Mouse (Mus musculus): ENCODE results near the gene Dnaaf2. TPM values are rescaled to one million over a fixed set of nuclear protein-coding genes. Genes with fewer than 3 reads are reported as not detected.

Gene Dnaaf2
- polyA plus RNA-seq, 1 experiment from 2014 or later: 13.9 TPM

- DNase-seq (ENCODE audit: low spot score) (no peak), ATAC-seq (ENCODE audit: low FRiP score) (no peak)
- WGBS: 90% methylated on average over 19 of the region's 19 CpGs
- Histone ChIP-seq H3K4me3 (ENCODE audit: low read depth, low read length) (no peak overlapping the region), H3K27ac (ENCODE audit: low read depth, low read length) (no peak overlapping the region), H3K36me3 (ENCODE audit: control insufficient read depth, insufficient read depth, low read length) (no peaks in the 10 kb centered on the region), H3K9ac (ENCODE audit: low read depth, low read length) (no peak overlapping the region), H3K27me3 (ENCODE audit: control insufficient read depth, insufficient read depth, low read length) (no peaks in the 10 kb centered on the region), H3K4me2 (replicated peaks; ENCODE audit: low read depth, low read length) (no peak overlapping the region), H3K4me1 (replicated peaks; ENCODE audit: control insufficient read depth, insufficient read depth, low read length) (no peaks in the 10 kb centered on the region), H3K9me3 (ENCODE audit: control insufficient read depth, low read length) (no peaks in the 10 kb centered on the region)
Measured at GRCm38 (mm10) chr12:69220613-69221277, 22.5 kb upstream of the Dnaaf2 start.

DNA sequence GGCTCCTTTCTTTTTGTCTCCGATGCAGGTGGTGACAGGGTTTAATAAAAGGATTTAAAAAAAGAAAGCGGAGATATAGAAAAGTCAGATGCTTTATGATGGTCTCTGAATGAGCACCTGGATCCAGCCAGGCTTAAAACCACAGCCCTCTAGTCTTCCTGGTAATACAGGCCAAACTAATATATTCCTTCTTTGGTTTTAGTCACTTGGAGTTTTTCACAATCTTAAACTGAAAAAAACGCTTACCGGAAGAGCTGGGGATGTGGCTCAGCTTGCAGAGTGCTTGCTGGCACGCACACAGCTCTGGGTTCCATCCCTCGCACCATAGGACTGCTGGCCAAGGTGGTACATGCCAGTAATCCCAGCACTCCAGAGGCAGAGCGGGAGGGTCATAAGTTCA lies 18.4 kb upstream of the Dnaaf2 start:
- Histone ChIP-seq H3K27ac (ENCODE audit: low read depth, low read length) (no peak overlapping the region), H3K36me3 (ENCODE audit: control insufficient read depth, insufficient read depth, low read length) (no peaks in the 10 kb centered on the region), H3K9me3 (ENCODE audit: control insufficient read depth, low read length) (no peaks in the 10 kb centered on the region), H3K4me2 (replicated peaks; ENCODE audit: low read depth, low read length) (no peak overlapping the region), H3K27me3 (ENCODE audit: control insufficient read depth, insufficient read depth, low read length) (no peaks in the 10 kb centered on the region), H3K4me3 (ENCODE audit: low read depth, low read length) (no peak overlapping the region), H3K4me1 (replicated peaks; ENCODE audit: control insufficient read depth, insufficient read depth, low read length) (no peaks in the 10 kb centered on the region), H3K9ac (ENCODE audit: low read depth, low read length) (no peak overlapping the region)
- ATAC-seq (ENCODE audit: low FRiP score) (no peak), DNase-seq (ENCODE audit: low spot score) (no peak)
- WGBS: 97% methylated on average over 7 of the region's 7 CpGs

DNA sequence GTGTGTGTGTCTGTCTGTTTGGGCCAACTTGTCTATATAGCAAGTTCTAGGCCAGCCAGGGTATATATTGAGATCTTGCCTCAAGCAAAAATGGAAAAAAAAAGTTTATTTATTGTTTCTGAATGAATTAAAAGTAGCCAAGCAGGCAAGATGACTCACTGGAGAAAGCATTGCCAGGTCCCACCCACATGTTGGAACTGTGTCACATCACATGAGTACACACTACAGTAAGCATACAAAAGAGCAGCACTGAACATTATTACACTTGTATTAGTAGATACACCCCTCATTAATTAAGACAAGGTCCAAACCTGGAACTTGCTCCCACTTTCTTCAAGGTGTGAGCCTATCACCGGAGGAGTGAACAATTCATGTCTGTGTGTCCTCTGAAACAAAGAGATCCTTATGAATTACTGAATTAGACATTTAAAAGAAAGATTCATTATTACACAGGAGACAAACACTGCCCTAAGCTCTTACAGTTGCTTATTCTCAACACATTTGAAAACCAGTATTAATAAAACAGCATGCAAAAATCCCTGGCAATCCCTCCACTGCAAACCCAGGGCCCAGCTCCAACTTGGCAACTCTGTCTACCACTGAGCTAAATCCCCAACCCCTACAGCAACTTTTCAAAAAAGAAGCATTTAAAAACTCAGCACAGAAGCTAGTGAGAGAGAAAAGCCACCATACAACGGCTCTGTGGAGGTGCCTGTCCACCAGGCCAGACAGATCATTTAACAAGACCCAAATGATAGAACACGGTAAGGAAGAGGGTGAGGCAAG lies 17.0 kb upstream of the Dnaaf2 start:
- Histone ChIP-seq H3K27me3 (ENCODE audit: control insufficient read depth, insufficient read depth, low read length) (no peaks in the 10 kb centered on the region), H3K9ac (ENCODE audit: low read depth, low read length) (no peak overlapping the region), H3K27ac (ENCODE audit: low read depth, low read length) (no peak overlapping the region), H3K4me1 (replicated peaks; ENCODE audit: control insufficient read depth, insufficient read depth, low read length) (no peaks in the 10 kb centered on the region), H3K4me2 (replicated peaks; ENCODE audit: low read depth, low read length) (no peak overlapping the region), H3K4me3 (ENCODE audit: low read depth, low read length) (no peak overlapping the region), H3K9me3 (ENCODE audit: control insufficient read depth, low read length) (no peaks in the 10 kb centered on the region), H3K36me3 (ENCODE audit: control insufficient read depth, insufficient read depth, low read length) (no peaks in the 10 kb centered on the region)
- DNase-seq (ENCODE audit: low spot score) (no peak), ATAC-seq (ENCODE audit: low FRiP score) (no peak)
- WGBS: 95% methylated on average over 3 of the region's 3 CpGs

- WGBS: 96% methylated on average over 7 of the region's 7 CpGs
- no peak overlapping the region for H3K4me2 ChIP-seq (replicated peaks; ENCODE audit: low read depth, low read length)
- no peaks in the 10 kb centered on the region for H3K36me3 ChIP-seq (ENCODE audit: control insufficient read depth, insufficient read depth, low read length)
- no peak overlapping the region for H3K4me3 ChIP-seq (ENCODE audit: low read depth, low read length)
- ATAC-seq (ENCODE audit: low FRiP score) (no peak), DNase-seq (ENCODE audit: low spot score) (no peak)
- H3K9me3 ChIP-seq (ENCODE audit: control insufficient read depth, low read length): no peaks in the 10 kb centered on the region
- no peaks in the 10 kb centered on the region for H3K27me3 ChIP-seq (ENCODE audit: control insufficient read depth, insufficient read depth, low read length)
- H3K9ac ChIP-seq (ENCODE audit: low read depth, low read length): no peak overlapping the region
- H3K27ac ChIP-seq (ENCODE audit: low read depth, low read length): no peak overlapping the region
- H3K4me1 ChIP-seq (replicated peaks; ENCODE audit: control insufficient read depth, insufficient read depth, low read length): no peaks in the 10 kb centered on the region
Measured at GRCm38 (mm10) chr12:69214393-69214792, 16.2 kb upstream of the Dnaaf2 start.

- H3K4me2 ChIP-seq (replicated peaks; ENCODE audit: low read depth, low read length): no peak overlapping the region
- no peaks in the 10 kb centered on the region for H3K27me3 ChIP-seq (ENCODE audit: control insufficient read depth, insufficient read depth, low read length)
- no peaks in the 10 kb centered on the region for H3K9me3 ChIP-seq (ENCODE audit: control insufficient read depth, low read length)
- H3K36me3 ChIP-seq (ENCODE audit: control insufficient read depth, insufficient read depth, low read length): no peaks in the 10 kb centered on the region
- H3K9ac ChIP-seq (ENCODE audit: low read depth, low read length): no peak overlapping the region
- ATAC-seq (ENCODE audit: low FRiP score) (no peak), DNase-seq (ENCODE audit: low spot score) (no peak)
- H3K4me1 ChIP-seq (replicated peaks; ENCODE audit: control insufficient read depth, insufficient read depth, low read length): no peaks in the 10 kb centered on the region
- H3K27ac ChIP-seq (ENCODE audit: low read depth, low read length): no peak overlapping the region
- H3K4me3 ChIP-seq (ENCODE audit: low read depth, low read length): no peak overlapping the region
- 94% methylated on average over 13 of the region's 13 CpGs for WGBS
Measured at GRCm38 (mm10) chr12:69213186-69213777, 15.1 kb upstream of the Dnaaf2 start.

GRCm38 (mm10) chr12:69211057-69211456 lies 12.8 kb upstream of the Dnaaf2 start:
- ATAC-seq (ENCODE audit: low FRiP score): no peak
- no peaks in the 10 kb centered on the region for H3K9me3 ChIP-seq (ENCODE audit: control insufficient read depth, low read length)
- peak; percentile 17 for DNase-seq (ENCODE audit: low spot score)
- no peaks in the 10 kb centered on the region for H3K4me1 ChIP-seq (replicated peaks; ENCODE audit: control insufficient read depth, insufficient read depth, low read length)
- H3K27me3 ChIP-seq (ENCODE audit: control insufficient read depth, insufficient read depth, low read length): no peaks in the 10 kb centered on the region
- H3K27ac ChIP-seq (ENCODE audit: low read depth, low read length): no peak overlapping the region
- no peak overlapping the region for H3K4me3 ChIP-seq (ENCODE audit: low read depth, low read length)
- H3K36me3 ChIP-seq (ENCODE audit: control insufficient read depth, insufficient read depth, low read length): no peaks in the 10 kb centered on the region
- WGBS: 93% methylated on average over 5 of the region's 5 CpGs
- H3K9ac ChIP-seq (ENCODE audit: low read depth, low read length): no peak overlapping the region
- H3K4me2 ChIP-seq (replicated peaks; ENCODE audit: low read depth, low read length): no peak overlapping the region

DNA sequence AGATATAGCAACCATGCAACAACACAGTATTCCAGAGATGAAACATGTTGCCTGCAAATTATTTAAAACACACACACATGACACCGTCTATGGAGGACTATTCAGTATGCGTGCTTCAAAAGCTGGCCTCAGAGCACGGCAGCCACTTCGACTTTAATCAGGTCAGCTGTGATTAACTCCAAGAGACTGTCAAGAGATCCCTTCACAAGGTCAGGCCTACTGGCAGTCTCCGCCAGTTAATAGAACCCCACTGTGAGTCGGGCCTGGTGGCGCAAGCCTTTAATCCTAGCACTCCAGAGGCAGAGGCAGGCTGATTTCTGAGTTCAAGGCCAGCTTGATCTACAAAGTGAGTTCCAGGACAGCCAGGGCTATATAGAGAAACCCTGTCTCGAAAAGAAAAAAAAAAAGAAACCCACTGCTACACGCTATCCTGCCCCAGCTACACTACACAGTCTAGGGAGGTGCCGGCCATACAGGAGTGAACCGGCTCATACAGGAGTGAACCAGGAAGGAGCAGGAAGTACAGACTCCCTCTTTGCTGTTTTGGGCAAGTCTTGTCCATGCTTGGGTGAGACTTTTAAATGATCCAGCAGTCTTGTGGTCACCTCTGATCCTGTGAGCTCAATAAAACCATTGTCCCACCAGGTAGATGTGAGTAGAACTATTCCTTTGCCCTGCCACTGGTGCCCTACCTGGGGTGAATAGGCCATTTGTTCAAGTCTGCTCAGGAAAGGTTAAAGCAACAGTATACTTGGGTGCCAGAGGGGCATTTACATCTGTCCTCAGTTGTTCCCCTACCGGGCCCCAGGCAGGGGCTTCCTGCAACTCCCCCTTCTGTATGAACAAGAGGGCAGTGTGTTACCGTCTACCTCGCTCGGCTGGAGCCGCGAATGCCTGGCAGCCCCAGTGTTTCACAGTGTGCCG lies 12.1 kb upstream of the Dnaaf2 start:
- 89% methylated on average over 18 of the region's 18 CpGs for WGBS
- no peak overlapping the region for H3K27ac ChIP-seq (ENCODE audit: low read depth, low read length)
- H3K4me2 ChIP-seq (replicated peaks; ENCODE audit: low read depth, low read length): no peak overlapping the region
- ATAC-seq (ENCODE audit: low FRiP score): no peak
- DNase-seq (ENCODE audit: low spot score): no peak
- no peaks in the 10 kb centered on the region for H3K36me3 ChIP-seq (ENCODE audit: control insufficient read depth, insufficient read depth, low read length)
- H3K4me1 ChIP-seq (replicated peaks; ENCODE audit: control insufficient read depth, insufficient read depth, low read length): no peaks in the 10 kb centered on the region
- H3K9me3 ChIP-seq (ENCODE audit: control insufficient read depth, low read length): no peaks in the 10 kb centered on the region
- no peaks in the 10 kb centered on the region for H3K27me3 ChIP-seq (ENCODE audit: control insufficient read depth, insufficient read depth, low read length)
- H3K4me3 ChIP-seq (ENCODE audit: low read depth, low read length): no peak overlapping the region
- H3K9ac ChIP-seq (ENCODE audit: low read depth, low read length): no peak overlapping the region

- H3K36me3 ChIP-seq (ENCODE audit: control insufficient read depth, insufficient read depth, low read length): no peaks in the 10 kb centered on the region
- 87% methylated on average over 2 of the region's 2 CpGs for WGBS
- ATAC-seq (ENCODE audit: low FRiP score) (no peak), DNase-seq (ENCODE audit: low spot score) (no peak)
- no peaks in the 10 kb centered on the region for H3K27me3 ChIP-seq (ENCODE audit: control insufficient read depth, insufficient read depth, low read length)
- H3K9me3 ChIP-seq (ENCODE audit: control insufficient read depth, low read length): no peaks in the 10 kb centered on the region
- H3K9ac ChIP-seq (ENCODE audit: low read depth, low read length): no peak overlapping the region
- no peak overlapping the region for H3K4me2 ChIP-seq (replicated peaks; ENCODE audit: low read depth, low read length)
- H3K4me3 ChIP-seq (ENCODE audit: low read depth, low read length): no peak overlapping the region
- H3K4me1 ChIP-seq (replicated peaks; ENCODE audit: control insufficient read depth, insufficient read depth, low read length): no peaks in the 10 kb centered on the region
- no peak overlapping the region for H3K27ac ChIP-seq (ENCODE audit: low read depth, low read length)
Measured at GRCm38 (mm10) chr12:69208520-69208919, 10.3 kb upstream of the Dnaaf2 start.
